Mouse (Mus musculus) small intestine, adult 2 months (tissue): ENCODE results near the gene Olfr152. TPM values are rescaled to one million over a fixed set of nuclear protein-coding genes. Genes with fewer than 3 reads are reported as not detected.

Source experiments
- H3K27ac ChIP-seq: fragments of 200-500 bp; 2 replicates; pipeline ENCODE4 v1.5.1; 2012; ENCODE audit warnings: low read depth, low read length, control low read depth, inconsistent platforms; ENCODE audit not compliant: insufficient read depth
- H3K27me3 ChIP-seq: fragments of 200-500 bp; 2 replicates; pipeline ENCODE4 v1.6.1; 2012; ENCODE audit warnings: mild to moderate bottlenecking, moderate library complexity, low read length, inconsistent platforms; ENCODE audit not compliant: control insufficient read depth, insufficient read depth
- H3K36me3 ChIP-seq: fragments of 200-500 bp; 2 replicates; pipeline ENCODE4 v1.6.1; 2012; ENCODE audit warnings: mild to moderate bottlenecking, low read length, control low read depth, inconsistent platforms; ENCODE audit not compliant: control insufficient read depth, insufficient read depth
- H3K4me1 ChIP-seq: fragments of 200-500 bp; 2 replicates; pipeline ENCODE4 v1.6.1; 2012; ENCODE audit warnings: low read length, inconsistent platforms, mixed read lengths; ENCODE audit not compliant: control insufficient read depth, insufficient read depth, insufficient read length
- H3K4me3 ChIP-seq: fragments of 200-500 bp; 2 replicates; pipeline ENCODE4 v1.5.1; 2012; ENCODE audit warnings: low read depth, mild to moderate bottlenecking, control low read depth, inconsistent platforms, low read length, moderate library complexity
- CTCF ChIP-seq: fragments of 200-500 bp; IDR thresholded peaks from 2 replicates; pipeline ENCODE4 v1.5.1; 2012; ENCODE audit warnings: low read depth, mild to moderate bottlenecking, control low read depth, inconsistent platforms, low read length, moderate library complexity, mixed read lengths; ENCODE audit not compliant: insufficient replicate concordance, insufficient read length; ENCODE audit errors: extremely low read depth
- POLR2A ChIP-seq: fragments of 200-500 bp; IDR thresholded peaks from 2 replicates; pipeline ENCODE4 v1.6.1; 2012; ENCODE audit warnings: low read depth, mild to moderate bottlenecking, control low read depth, inconsistent platforms, low read length, moderate library complexity
- WGBS: fragments of 180-500 bp; shearing (Covaris S2); methylation state at CpG from one replicate; pipeline ENCODE4 v1.1.7; 2018; 5-methylcytosine and 5-hydroxymethylcytosine counted together
- polyA plus RNA-seq: library from polyadenylated mRNA; depleted of rRNA; stranded (reverse); fragments of >200 nt; gene quantifications from 2 replicates; pipeline ENCODE4 v1.2.3, GENCODE M21; 2012; rRNA removed

Gene Olfr152
- not detected in 2 replicates for polyA plus RNA-seq

GRCm38 (mm10) chr2:87779183-87779582 is at the start of gene Olfr152:
Olfr152 (plus strand) TSS chr2:87779483.
- Histone ChIP-seq H3K36me3 (no peaks in the 10 kb centered on the region), H3K4me1 (no peaks in the 10 kb centered on the region), H3K27me3 (no peaks in the 10 kb centered on the region), H3K4me3 (no peak within 1 kb of the TSS), H3K27ac (no peak within 1 kb of the TSS)
- WGBS, result 71% methylated on average over 4 of the region's 4 CpGs
- no peak for TF ChIP-seq CTCF
- TF ChIP-seq POLR2A, result no peak

GRCm38 (mm10) chr2:87739878-87740277 is 39.4 kb upstream of the Olfr152 start, which contains the start of gene Olfr1138:
Olfr1138 (minus strand) TSS chr2:87739978.
- Histone ChIP-seq H3K27ac (no peak within 1 kb of the TSS), H3K4me1 (no peaks in the 10 kb centered on the region), H3K27me3 (no peaks in the 10 kb centered on the region), H3K36me3 (no peaks in the 10 kb centered on the region), H3K4me3 (no peak within 1 kb of the TSS)
- no peak for TF ChIP-seq CTCF
- no peak for TF ChIP-seq POLR2A
- 74% methylated on average over 1 of the region's 1 CpGs for WGBS

- H3K27me3 ChIP-seq, result no peaks in the 10 kb centered on the region
- WGBS, result 65% methylated on average over 3 of the region's 3 CpGs
- TF ChIP-seq POLR2A (no peak), CTCF (no peak)
- H3K4me3 ChIP-seq, result no peak within 1 kb of the TSS
- H3K36me3 ChIP-seq, result no peaks in the 10 kb centered on the region
- H3K27ac ChIP-seq, result no peak within 1 kb of the TSS
- no peaks in the 10 kb centered on the region for H3K4me1 ChIP-seq
These were observed 35.8 kb upstream of the Olfr152 start, which contains the start of gene Olfr1140 for GRCm38 (mm10) chr2:87743452-87743851. Olfr1140 (plus strand) TSS chr2:87743752.

GRCm38 (mm10) chr2:87753891-87754290 is 25.4 kb upstream of the Olfr152 start, which contains the start of gene Olfr1141:
Olfr1141 (minus strand) TSS chr2:87753991.
- H3K4me1 ChIP-seq, result no peaks in the 10 kb centered on the region
- H3K4me3 ChIP-seq, result no peak within 1 kb of the TSS
- H3K27ac ChIP-seq, result no peak within 1 kb of the TSS
- 78% methylated on average over 1 of the region's 1 CpGs for WGBS
- no peaks in the 10 kb centered on the region for H3K36me3 ChIP-seq
- H3K27me3 ChIP-seq, result no peaks in the 10 kb centered on the region
- TF ChIP-seq POLR2A (no peak), CTCF (no peak)

GRCm38 (mm10) chr2:87776143-87776542 is 3.1 kb upstream of the Olfr152 start:
- Histone ChIP-seq H3K27me3 (no peaks in the 10 kb centered on the region), H3K27ac (no peak overlapping the region), H3K36me3 (no peaks in the 10 kb centered on the region), H3K4me3 (no peak overlapping the region), H3K4me1 (no peaks in the 10 kb centered on the region)
- TF ChIP-seq POLR2A (no peak), CTCF (no peak)
- WGBS, result 28% methylated on average over 1 of the region's 1 CpGs

- Histone ChIP-seq H3K4me3 (no peak within 1 kb of the TSS), H3K4me1 (no peaks in the 10 kb centered on the region), H3K27me3 (no peaks in the 10 kb centered on the region), H3K36me3 (no peaks in the 10 kb centered on the region), H3K27ac (no peak within 1 kb of the TSS)
- TF ChIP-seq POLR2A, result no peak
- no peak for TF ChIP-seq CTCF
These were observed 21.0 kb downstream of the Olfr152 start, which contains the start of gene Olfr1143 for GRCm38 (mm10) chr2:87800292-87800691. Olfr1143 (plus strand) TSS chr2:87800592.

GRCm38 (mm10) chr2:87809522-87809921 is 30.2 kb downstream of the Olfr152 start, which contains the start of gene Olfr1145:
Olfr1145 (plus strand) TSS chr2:87809822.
- H3K4me3 ChIP-seq, result no peak within 1 kb of the TSS
- H3K36me3 ChIP-seq, result no peaks in the 10 kb centered on the region
- no peak within 1 kb of the TSS for H3K27ac ChIP-seq
- TF ChIP-seq CTCF, result no peak
- no peak for TF ChIP-seq POLR2A
- no peaks in the 10 kb centered on the region for H3K27me3 ChIP-seq
- 62% methylated on average over 1 of the region's 1 CpGs for WGBS
- no peaks in the 10 kb centered on the region for H3K4me1 ChIP-seq
